Mouse (Mus musculus) c-Kit-positive CD71-negative TER-119-negative erythroid progenitor cells, embryonic 14.5 days (primary cell): ENCODE measurements at regions not wholly inside any gene's neighbourhood (a gene's known extent, or its start where the extent isn't known, plus 50 kb on each side); places are given as distances from the start of the nearest gene placed in this dataset.

Experiments
- DNase-seq: peaks from one replicate; pipeline ENCODE4 v3.0.0-alpha.2; 2013; ENCODE audit warnings: low read depth

GRCm38 (mm10) chr16:76830371-76830770 lies 183.1 kb upstream of the Usp25 start:
- no peak for DNase-seq

DNA sequence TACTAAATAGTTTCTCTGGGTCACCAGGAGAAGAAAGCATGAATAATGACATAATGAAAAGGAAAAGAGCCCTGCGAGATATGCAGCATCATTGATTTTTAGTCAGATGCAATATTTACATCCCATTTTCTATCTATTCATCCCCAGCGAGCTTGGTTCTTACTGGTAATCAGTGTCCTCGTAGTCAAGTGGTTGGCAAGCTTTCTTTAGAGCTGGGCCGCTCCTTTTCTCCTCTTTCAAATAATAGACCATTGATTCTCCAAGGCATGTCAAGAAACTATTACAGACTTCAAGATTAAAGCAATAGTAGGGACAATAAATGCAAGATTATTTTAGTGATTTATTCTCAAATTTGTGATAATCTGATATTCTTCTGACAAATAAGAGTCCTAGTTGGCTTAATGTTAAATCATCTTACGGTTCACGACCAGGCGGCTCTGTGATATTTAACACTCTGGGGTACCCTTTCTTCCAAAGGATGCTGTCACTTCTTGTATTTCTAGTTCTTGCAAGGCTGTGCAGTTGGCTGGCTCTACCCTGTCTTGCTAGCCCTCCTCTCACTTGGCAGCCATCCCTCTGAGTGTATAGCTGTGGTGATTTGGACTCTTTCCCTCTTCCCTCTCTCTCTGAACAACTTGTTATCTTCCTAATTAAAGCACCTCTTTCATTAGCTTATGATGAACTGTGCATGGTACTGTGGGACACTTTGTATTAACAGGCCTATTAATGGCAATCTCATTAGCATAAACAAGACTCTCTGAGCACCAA lies 185.6 kb upstream of the Usp25 start:
- DNase-seq = no peak

DNA sequence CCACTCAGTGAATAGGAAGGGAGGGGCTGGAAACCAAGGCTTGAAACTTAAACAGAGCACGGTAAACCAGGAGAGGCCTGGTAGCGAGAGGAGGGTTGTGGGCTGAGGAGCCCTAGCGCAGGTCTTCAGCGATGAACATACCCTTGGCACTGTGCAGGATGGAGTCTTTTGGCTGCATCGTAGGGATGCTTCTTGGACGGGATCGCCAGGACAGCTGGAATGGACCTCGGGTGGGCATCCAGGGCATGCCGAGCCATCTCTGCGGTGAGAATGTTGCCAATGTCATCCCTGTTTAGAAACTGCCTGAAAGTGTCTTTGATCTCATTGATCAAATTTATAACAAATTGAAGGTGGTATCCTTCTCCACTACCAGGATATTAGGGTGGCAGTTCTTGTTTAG lies 192.2 kb upstream of the Usp25 start:
- no peak for DNase-seq

DNA sequence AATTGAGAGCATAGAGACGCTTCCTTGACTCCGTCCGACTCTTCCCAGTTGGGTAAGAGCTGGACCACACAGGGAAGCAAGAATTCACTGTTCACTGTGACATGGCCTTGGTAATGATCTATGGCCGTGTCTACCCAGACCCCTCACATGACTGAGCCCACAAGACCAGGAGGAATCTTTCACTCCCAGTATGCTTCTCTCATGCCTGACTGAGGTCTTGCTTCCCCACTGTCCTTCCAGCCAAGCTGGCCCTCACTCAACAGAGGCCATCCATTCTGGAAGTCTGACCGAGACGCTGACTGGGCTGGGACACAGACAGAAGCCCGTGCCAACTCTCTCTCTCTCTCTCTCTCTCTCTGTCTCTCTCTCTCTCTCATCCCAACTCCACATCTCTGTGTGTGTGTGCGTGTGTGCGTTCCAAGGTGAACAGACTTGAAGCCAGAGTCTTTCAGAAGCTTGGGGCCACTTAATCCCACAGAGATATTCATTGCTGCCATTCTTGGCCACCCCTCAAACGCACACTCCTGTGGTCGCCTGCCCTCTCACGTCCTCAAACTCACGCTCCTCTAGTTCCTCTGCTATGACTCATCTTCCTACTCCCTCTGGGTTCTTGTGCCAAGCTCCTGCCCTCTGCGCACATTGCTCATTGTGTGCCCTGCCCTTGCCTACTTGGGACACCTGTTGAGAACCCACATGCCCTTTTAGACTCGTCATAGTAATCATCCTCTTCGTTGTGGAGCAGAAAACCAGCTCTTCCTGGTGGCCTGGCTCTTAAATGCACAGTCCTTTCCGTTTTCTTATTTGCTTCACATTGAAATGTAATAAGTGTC lies 197.2 kb upstream of the Usp25 start:
- DNase-seq = no peak

GRCm38 (mm10) chr16:76803725-76804124 lies 209.8 kb upstream of the Usp25 start:
- peak; percentile 4 for DNase-seq

- DNase-seq = peak; percentile 36
Observed at GRCm38 (mm10) chr16:76786405-76787155, 226.9 kb upstream of the Usp25 start.

GRCm38 (mm10) chr16:76782656-76783055 lies 230.8 kb upstream of the Usp25 start:
- DNase-seq = no peak

DNA sequence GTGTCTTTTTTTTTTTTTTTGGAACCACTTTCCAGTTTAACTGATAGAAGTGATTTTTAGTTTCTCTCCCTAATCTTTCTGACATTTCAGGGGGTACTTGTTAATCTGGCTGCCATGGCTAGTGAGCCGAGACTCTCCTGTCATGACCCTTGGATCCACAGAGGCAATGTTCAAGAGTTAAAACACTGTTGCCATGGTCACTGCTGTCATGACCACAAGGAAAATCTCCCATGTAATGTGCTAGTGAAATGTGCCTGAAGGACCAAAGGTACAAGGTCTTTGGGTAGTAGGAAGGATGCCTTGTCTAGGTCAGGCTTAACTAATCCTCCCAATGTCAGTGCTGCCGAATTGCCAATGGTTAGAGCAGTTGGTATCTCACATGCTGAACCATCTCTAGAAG lies 237.7 kb upstream of the Usp25 start:
- DNase-seq = no peak

DNA sequence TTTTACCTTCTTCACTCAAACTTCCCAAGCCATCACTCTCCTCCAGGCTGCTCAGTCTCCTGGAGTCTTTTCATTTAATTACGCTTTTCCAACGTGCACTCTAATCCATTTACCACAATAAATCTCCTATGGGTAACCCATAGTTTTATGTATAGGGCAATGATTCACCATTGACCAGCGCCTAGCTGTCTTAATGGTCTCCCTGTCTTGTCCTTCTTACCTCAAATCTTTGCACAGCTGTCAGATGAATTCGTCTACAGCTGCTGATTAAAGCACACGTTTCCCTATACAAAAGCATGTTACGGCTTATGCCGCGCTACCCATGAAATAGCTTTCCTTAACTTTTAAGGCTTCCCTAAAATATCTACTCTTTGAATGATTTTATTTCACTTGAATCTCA lies 239.5 kb upstream of the Usp25 start:
- no peak for DNase-seq

DNA sequence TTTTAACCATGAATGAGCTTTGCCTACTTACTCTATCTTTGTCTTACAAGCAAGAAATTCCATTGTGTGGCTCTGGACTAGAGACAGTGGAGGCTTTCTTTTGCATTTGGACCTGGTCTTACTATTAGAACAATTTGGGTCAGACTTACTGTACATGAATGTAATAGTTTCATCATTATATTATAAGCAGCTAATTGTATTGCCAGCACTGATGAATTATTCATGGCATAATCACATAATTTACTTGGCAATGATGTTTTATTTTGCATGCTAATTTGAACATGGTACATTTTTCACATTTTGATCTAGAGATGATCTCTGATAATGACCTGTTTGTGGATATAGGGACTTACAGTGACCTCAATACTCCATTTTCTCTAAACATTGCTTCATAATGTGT lies 240.0 kb upstream of the Usp25 start:
- no peak for DNase-seq

DNA sequence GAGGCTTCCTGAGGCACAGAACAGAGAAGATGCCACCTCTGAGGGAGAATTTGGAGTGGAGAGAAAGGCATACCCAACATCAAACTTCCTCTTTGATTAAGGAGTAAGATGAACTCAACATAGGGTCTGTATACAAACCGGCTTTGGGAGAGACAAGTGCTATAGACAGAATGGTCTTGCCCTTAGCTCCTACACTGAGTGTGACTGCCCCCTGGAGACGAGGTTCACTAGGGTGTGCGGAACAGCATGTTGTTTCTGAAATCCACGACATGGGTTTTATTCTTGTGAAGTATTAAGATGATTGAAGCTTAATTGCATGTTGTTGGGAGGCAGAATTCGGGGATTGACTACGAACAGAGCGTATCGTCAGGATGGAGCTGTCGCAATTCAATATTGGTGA lies 244.9 kb upstream of the Usp25 start:
- peak; percentile 19 for DNase-seq

- no peak for DNase-seq
Observed at GRCm38 (mm10) chr16:76766636-76767035, 246.9 kb upstream of the Usp25 start.

GRCm38 (mm10) chr16:76765536-76765935 lies 248.0 kb upstream of the Usp25 start:
- no peak for DNase-seq

DNA sequence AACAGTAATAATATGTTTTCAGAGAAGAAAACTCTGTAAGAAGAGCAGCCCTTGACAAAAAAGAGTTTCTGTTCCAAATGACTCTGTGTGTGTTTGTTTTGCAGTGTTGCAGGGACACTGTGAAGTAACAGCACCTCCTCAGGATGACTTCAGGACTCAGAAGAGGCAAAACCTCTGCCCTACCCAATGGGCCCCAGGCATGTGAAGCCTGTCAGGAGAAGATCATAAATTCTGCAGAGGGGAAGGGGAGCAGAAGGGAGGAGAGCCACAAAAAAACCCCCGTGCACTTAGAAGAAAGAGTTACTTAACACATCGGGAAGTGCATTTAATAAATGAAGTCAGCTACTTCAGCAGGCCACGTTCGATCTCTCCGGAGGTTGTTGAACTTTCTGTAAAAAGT lies 248.5 kb upstream of the Usp25 start:
- no peak for DNase-seq

DNA sequence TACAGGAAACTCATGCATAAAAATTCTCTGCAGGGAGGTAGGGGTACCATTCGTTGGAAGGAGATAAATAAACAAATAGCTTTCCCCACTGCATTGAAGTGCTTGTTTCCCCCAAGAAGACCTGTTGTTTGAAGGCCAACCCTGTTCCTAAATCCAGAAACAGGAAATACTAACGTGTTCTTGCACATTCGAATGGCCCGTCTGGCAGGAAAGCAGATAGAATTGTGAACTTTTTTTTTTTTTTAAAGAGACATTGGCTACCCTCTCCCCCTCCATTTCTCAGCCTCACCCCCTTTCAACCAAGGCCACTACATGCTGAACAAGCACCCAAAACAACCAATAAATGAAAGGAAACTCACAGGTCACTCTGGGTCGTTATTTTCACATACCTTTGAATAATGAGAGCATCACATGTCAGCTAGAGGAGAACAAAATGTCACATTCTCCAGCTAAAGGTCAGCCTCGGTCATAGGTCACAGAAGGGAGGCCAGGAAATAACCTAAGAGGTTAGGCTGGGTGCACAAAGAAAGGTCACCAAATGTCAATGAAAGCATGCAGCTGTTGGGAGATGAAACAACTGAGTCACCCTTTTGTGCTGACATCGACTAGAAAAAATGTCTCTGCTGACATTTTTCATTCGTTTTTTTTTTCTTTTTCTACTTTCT lies 250.8 kb upstream of the Usp25 start:
- DNase-seq = no peak

GRCm38 (mm10) chr16:76761848-76762247 lies 251.7 kb upstream of the Usp25 start:
- no peak for DNase-seq

DNA sequence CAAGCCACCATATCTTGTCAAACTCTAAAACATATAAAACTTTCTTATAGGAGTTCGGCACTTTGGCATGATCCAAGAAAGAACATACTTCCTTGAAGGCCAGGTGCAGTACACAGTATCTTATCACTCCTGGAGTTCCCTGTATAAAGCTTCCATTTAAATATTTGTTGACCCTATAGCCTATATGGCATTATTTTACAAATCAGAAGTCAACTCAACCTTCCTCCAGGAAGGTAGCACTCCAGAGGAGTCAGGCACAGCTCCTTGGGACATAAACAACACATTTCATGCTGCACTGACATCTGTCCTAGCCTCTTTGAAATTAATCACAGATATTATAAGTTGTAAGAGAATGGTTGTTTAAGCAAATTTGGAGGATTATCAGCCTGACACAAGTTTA lies 252.5 kb upstream of the Usp25 start:
- DNase-seq = no peak

- DNase-seq = no peak
Observed at GRCm38 (mm10) chr16:76754871-76755270, 258.6 kb upstream of the Usp25 start.

DNA sequence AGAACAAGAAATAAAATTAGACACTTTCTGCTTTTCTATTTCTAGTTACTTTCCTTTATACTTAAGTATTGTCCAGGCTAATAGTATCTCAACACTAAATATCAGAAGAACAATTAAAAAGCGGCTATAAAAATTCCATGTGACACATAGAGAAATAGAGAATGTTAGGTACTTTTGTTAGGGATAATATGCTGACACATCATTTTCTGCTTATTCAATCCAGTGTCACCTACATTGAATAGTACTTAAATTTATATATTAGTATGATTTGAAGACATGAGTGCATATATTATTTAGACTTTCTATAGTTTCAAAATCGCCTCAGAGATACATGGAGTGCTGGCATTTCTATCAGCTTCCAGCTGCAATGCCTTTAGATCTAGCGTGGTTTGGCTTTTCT lies 267.1 kb upstream of the Usp25 start:
- DNase-seq = no peak

DNA sequence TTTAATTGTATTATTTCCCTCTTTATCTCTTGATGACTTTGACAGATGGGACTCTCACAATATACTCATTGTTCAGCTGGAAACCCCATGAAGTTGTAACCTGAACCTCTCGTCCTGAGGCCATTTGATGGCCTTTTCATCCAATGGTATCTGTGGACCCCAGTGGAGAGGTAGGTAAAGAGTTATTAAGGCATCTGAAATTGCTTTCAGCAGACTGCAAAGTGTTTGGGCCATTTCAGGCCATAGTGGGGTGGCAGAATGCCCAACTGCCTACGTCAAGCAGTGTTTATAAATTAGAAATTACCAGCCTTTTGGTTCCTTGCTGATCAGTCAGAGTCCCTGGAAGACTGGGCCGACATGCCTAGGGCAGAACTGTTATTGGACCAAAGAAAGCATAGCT lies 272.4 kb upstream of the Usp25 start:
- DNase-seq = no peak

- no peak for DNase-seq
Observed at GRCm38 (mm10) chr16:76725991-76726390, 287.5 kb upstream of the Usp25 start.

- no peak for DNase-seq
Observed at GRCm38 (mm10) chr16:76725271-76725670, 288.2 kb upstream of the Usp25 start.
